Mouse (Mus musculus) hindbrain, embryonic 13.5 days (tissue): ENCODE results near the gene Mxra7. TPM values are rescaled to one million over a fixed set of nuclear protein-coding genes. Genes with fewer than 3 reads are reported as not detected.
A peak's percentile ranks its signal among the peaks of the same experiment; 100 is the strongest.

ENCODE experiments used
- ATAC-seq: fragments of 200-750 bp; cut with Nextera tagmentation; 2 replicates; pipeline ENCODE4 v1.8.0; 2017; ENCODE audit warnings: moderate TSS enrichment; ENCODE audit not compliant: low FRiP score
- H3K27ac ChIP-seq: fragments of 300-500 bp; sonication (generic); 2 replicates; pipeline ENCODE4 v1.5.1; 2015; ENCODE audit warnings: inconsistent platforms, mild to moderate bottlenecking, moderate library complexity
- H3K27me3 ChIP-seq: fragments of 300-500 bp; sonication (generic); 2 replicates; pipeline ENCODE4 v1.6.1; 2015; ENCODE audit warnings: mild to moderate bottlenecking, inconsistent platforms
- H3K36me3 ChIP-seq: fragments of 300-500 bp; sonication (generic); 2 replicates; pipeline ENCODE4 v1.6.1; 2015; ENCODE audit warnings: mild to moderate bottlenecking, inconsistent platforms
- H3K4me1 ChIP-seq: fragments of 300-500 bp; sonication (generic); replicated peaks from 2 replicates; pipeline ENCODE4 v1.6.1; 2015; ENCODE audit warnings: inconsistent platforms
- H3K4me2 ChIP-seq: fragments of 300-500 bp; sonication (generic); 2 replicates; pipeline ENCODE4 v1.6.1; 2015; ENCODE audit warnings: inconsistent platforms, mild to moderate bottlenecking, moderate library complexity
- H3K4me3 ChIP-seq: fragments of 300-500 bp; sonication (generic); 2 replicates; pipeline ENCODE4 v1.5.1; 2015; ENCODE audit warnings: mild to moderate bottlenecking, inconsistent platforms
- H3K9ac ChIP-seq: fragments of 300-500 bp; sonication (generic); 2 replicates; pipeline ENCODE4 v1.6.1; 2015; ENCODE audit warnings: mild to moderate bottlenecking, inconsistent platforms
- H3K9me3 ChIP-seq: fragments of 300-500 bp; sonication (generic); 2 replicates; pipeline ENCODE4 v1.6.1; 2016; ENCODE audit warnings: inconsistent platforms
- WGBS: fragments of 180-500 bp; shearing (Covaris S2); methylation state at CpG from one replicate; pipeline ENCODE4 v1.1.7; 2015; 5-methylcytosine and 5-hydroxymethylcytosine counted together
- polyA plus RNA-seq: library from polyadenylated mRNA; unstranded; fragments of >200 nt; fragmentation: Nextera tagmentation; extraction: Ambion mirVana; gene quantifications from 2 replicates; pipeline ENCODE4 v1.2.1, GENCODE M21; 2015

Mxra7 gene
- 62.6 and 67.2 TPM in 2 replicates for polyA plus RNA-seq

DNA sequence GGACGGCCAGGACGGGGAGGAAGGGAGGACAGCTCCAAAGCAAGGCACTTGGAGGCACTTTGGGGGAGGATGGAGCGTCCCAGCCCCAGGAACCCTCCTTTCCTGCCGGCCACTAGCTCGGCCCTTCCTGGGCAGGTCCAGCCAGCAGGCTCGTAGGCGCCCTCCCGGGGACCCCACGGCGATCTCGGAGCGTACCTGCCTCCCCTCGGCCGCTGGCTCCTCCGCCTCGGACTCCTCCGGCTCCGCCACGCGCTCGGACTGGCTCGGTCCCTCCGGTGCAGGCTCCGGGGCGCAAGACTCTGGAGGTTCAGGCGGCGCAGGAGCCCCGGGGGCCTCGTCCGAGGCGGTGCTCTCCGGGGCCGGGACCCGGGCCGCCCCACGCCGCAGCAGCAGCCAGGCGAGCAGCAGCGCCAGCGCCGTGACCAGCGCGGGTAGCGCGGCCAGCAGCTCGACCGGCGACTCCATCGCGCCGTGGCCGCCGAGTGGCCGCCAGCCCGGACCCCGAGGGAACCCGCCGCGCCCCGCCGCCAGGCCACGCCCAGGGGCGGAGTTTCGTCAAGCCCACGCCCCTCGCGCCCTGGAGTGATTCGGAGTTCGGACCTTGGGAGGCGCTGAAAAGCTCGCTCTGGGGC is at the start of gene Mxra7:
Gene Mxra7 (minus strand): TSS at position 513 of the 632 bp plus-strand sequence.
- Histone ChIP-seq H3K27ac (peak within 1 kb of the TSS; percentile 88), H3K36me3 (peaks cover 7% of the 10 kb centered on the region; the same call in 1 of the 2 replicates), H3K9me3 (no peaks in the 10 kb centered on the region), H3K9ac (peak within 1 kb of the TSS; percentile 91), H3K4me1 (peaks cover 45% of the 10 kb centered on the region), H3K4me2 (peak within 1 kb of the TSS; percentile 82), H3K27me3 (no peaks in the 10 kb centered on the region), H3K4me3 (peak within 1 kb of the TSS; percentile 73)
- WGBS = under 1% methylated on average over 65 of the region's 71 CpGs
- ATAC-seq = peak; percentile 32

DNA sequence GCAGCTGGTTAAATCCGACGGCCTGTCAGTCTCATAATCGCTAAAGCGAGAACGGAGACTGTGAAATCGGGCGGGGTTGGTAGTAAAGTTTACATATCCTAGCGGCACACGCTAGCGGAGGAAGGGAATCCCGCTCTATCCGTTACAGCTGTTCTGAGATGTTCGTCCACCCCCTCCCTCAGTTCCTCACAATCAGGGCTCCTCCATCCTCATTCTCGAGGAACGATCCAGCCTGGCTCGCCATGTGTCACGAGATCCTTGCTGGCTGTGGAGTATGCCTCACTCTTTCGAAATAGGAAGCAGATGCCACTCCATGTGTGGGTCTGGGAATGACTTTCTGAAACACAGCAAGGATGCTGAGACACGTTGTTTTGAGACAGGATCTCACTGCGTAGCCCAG is 46.1 kb upstream of the Mxra7 start:
- WGBS = 90% methylated on average over 20 of the region's 20 CpGs
- no peak overlapping the region for H3K4me3 ChIP-seq
- no peaks in the 10 kb centered on the region for H3K27me3 ChIP-seq
- H3K4me1 ChIP-seq = no peaks in the 10 kb centered on the region
- H3K36me3 ChIP-seq = peaks cover 61% of the 10 kb centered on the region
- H3K27ac ChIP-seq = no peak overlapping the region
- H3K9ac ChIP-seq = no peak overlapping the region
- H3K9me3 ChIP-seq = no peaks in the 10 kb centered on the region
- ATAC-seq = no peak
- no peak overlapping the region for H3K4me2 ChIP-seq

DNA sequence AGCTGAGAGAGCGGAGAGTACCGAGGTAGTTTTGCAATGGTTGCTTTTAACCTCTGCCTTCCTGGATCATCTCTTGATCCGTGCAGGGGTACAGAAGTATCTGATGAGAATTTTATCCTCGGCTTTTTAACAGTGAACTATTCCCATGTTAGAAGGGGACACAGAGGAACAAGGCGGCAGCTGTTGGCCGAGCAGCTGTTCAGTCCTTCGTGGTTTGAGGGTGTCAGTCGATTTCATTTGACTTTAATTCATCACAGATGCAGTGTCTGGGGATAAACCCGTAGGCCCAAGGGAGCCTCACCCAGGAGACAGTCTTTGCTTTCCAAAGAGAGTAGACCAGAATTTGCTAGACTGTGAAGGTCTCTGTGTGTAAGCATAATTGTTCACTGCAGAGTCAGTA is 43.7 kb upstream of the Mxra7 start:
- no peak overlapping the region for H3K9ac ChIP-seq
- WGBS = 89% methylated on average over 9 of the region's 9 CpGs

DNA sequence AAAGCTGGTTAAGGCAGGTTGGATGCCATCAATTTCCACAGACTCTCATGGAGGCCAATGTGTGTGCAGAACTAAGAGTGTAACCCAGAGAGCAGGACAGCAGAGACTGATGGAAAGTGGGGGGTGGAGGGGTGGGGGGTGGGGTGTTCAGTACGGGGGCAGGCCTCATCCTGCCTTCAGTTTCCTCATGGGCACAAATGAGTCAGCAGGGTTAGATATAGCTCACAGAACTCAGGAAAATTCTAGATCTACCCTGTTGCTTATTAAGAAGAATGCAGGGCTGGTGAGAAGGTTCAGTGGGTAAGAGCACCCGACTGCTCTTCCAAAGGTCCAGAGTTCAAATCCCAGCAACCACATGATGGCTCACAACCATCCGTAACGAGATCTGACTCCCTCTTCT is 41.8 kb upstream of the Mxra7 start:
- Histone ChIP-seq H3K27me3 (no peaks in the 10 kb centered on the region), H3K27ac (no peak overlapping the region), H3K4me2 (no peak overlapping the region), H3K9me3 (no peaks in the 10 kb centered on the region), H3K9ac (no peak overlapping the region), H3K4me3 (no peak overlapping the region), H3K4me1 (no peaks in the 10 kb centered on the region), H3K36me3 (peaks cover 90% of the 10 kb centered on the region)
- ATAC-seq = no peak
- 82% methylated on average over 4 of the region's 4 CpGs for WGBS

More for the DNA sequence above, 43.7 kb upstream of the Mxra7 start:
- H3K27ac ChIP-seq = no peak overlapping the region
- peaks cover 83% of the 10 kb centered on the region for H3K36me3 ChIP-seq
- ATAC-seq = no peak
- H3K4me1 ChIP-seq = no peaks in the 10 kb centered on the region
- no peaks in the 10 kb centered on the region for H3K27me3 ChIP-seq
- no peaks in the 10 kb centered on the region for H3K9me3 ChIP-seq
- H3K4me2 ChIP-seq = no peak overlapping the region
- no peak overlapping the region for H3K4me3 ChIP-seq

DNA sequence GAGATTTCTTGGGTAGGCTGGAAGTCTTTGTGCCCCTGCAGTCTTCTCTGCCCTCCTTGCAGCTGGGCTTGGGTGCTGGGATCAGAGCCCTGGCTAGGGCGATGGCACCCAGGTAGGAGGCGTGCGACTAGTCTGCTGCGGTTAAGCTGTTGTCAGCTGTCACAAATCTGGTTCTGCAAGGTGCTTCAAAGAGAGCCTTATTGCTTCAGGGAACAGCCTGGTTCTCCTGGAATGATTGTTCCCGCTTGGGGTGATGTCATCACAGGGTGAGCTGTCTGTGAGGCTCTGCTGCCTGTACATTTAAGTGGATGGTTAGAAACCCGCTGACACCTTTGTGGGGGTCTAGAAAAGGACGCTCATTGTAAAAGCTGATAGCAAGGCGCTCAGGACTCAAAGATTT is 41.4 kb upstream of the Mxra7 start:
- WGBS = 96% methylated on average over 8 of the region's 8 CpGs
- H3K9me3 ChIP-seq = no peaks in the 10 kb centered on the region
- no peak overlapping the region for H3K4me2 ChIP-seq
- no peaks in the 10 kb centered on the region for H3K4me1 ChIP-seq
- ATAC-seq = no peak
- H3K27ac ChIP-seq = no peak overlapping the region
- H3K36me3 ChIP-seq = peaks cover 90% of the 10 kb centered on the region
- no peaks in the 10 kb centered on the region for H3K27me3 ChIP-seq
- H3K9ac ChIP-seq = no peak overlapping the region
- no peak overlapping the region for H3K4me3 ChIP-seq

DNA sequence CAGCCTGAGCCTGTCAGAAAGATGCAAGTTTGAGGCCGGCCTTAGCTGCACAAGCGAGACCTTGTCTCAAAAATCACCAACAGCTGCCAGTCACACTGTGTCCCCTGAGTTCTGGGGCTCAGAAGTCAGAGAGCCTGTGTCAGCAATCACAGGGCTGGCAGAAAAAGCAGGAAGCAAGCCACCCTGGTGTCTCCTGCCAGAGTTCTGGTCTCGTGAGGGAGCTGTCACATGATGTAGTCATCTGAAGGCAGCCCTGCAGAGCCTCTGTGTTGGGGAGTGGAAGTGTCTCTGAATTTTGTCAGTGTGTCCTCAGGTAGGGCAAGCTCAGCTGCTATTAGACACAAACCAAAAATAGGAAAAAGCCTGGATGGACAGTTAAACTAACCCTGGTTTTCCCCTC is 40.3 kb upstream of the Mxra7 start:
- WGBS = 80% methylated on average over 3 of the region's 3 CpGs
- no peak overlapping the region for H3K4me2 ChIP-seq
- H3K9me3 ChIP-seq = no peaks in the 10 kb centered on the region
- no peak for ATAC-seq
- no peaks in the 10 kb centered on the region for H3K27me3 ChIP-seq
- H3K4me1 ChIP-seq = no peaks in the 10 kb centered on the region
- H3K27ac ChIP-seq = no peak overlapping the region
- H3K36me3 ChIP-seq = peaks cover 90% of the 10 kb centered on the region
- no peak overlapping the region for H3K4me3 ChIP-seq
- no peak overlapping the region for H3K9ac ChIP-seq

DNA sequence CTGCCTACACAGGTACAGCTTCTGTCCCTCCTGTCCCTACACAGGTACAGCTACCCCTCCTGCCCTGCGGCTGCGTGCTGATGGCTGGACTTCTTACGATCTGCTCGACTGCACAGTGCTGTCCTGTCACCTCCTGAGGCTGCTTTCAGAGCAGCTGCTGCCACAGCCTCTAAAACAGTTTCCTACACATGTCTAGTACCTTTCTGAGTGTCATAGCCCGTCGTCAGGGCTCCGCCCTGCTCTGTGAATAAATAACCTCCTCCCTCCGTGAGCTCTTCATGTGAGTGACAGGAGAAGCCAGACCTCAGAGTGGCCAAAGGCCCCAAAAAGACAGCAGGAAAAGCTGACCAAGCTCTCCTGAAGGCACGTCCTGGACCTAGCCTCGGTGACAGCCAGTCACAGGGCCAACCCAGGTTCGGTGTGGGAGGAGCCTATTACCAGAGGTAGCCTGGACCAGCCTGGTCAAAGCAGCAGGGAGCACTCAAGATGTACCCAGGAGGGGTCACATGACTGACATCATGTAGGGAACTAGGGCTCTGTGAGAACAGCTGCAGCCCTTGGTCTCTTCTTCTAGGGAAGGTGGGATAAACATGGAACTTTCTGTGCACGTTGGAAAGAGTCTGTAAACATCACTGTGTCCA is 38.2 kb upstream of the Mxra7 start:
- peaks cover 91% of the 10 kb centered on the region for H3K36me3 ChIP-seq

DNA sequence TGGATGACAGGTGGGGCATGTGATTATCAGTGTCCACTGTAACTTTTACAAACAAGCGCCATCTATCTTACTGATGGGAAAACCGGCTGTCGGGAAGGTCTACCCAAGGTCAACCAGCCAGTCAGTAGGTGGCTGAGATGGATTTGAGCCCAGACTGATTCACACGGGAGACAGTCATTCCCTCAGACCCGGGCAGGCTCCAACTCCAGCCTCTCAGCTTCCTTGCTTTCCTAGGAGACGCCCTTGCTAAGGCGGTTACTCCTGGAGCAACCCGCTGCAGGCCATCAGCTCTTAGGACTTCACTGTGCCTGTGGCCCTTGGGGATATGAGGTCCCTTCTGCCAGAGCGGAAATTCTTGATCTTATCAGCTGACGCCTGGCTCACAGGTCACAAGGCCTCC is 36.6 kb upstream of the Mxra7 start:
- H3K36me3 ChIP-seq = peaks cover 95% of the 10 kb centered on the region
- H3K4me2 ChIP-seq = no peak overlapping the region
- H3K9me3 ChIP-seq = no peaks in the 10 kb centered on the region
- H3K27ac ChIP-seq = no peak overlapping the region
- no peak overlapping the region for H3K4me3 ChIP-seq
- 0 out of 2 replicates have a peak, but pooled peaks cover 5% of the 10 kb centered on the region for H3K4me1 ChIP-seq
- H3K27me3 ChIP-seq = no peaks in the 10 kb centered on the region
- no peak for ATAC-seq
- WGBS = 91% methylated on average over 10 of the region's 10 CpGs
- no peak overlapping the region for H3K9ac ChIP-seq

More for the DNA sequence above, 38.2 kb upstream of the Mxra7 start:
- Histone ChIP-seq H3K27ac (no peak overlapping the region), H3K4me2 (no peak overlapping the region), H3K27me3 (no peaks in the 10 kb centered on the region), H3K9me3 (no peaks in the 10 kb centered on the region), H3K4me3 (no peak overlapping the region), H3K4me1 (0 out of 2 replicates have a peak, but pooled peaks cover 5% of the 10 kb centered on the region), H3K9ac (no peak overlapping the region)
- ATAC-seq = no peak
- 77% methylated on average over 12 of the region's 12 CpGs for WGBS

DNA sequence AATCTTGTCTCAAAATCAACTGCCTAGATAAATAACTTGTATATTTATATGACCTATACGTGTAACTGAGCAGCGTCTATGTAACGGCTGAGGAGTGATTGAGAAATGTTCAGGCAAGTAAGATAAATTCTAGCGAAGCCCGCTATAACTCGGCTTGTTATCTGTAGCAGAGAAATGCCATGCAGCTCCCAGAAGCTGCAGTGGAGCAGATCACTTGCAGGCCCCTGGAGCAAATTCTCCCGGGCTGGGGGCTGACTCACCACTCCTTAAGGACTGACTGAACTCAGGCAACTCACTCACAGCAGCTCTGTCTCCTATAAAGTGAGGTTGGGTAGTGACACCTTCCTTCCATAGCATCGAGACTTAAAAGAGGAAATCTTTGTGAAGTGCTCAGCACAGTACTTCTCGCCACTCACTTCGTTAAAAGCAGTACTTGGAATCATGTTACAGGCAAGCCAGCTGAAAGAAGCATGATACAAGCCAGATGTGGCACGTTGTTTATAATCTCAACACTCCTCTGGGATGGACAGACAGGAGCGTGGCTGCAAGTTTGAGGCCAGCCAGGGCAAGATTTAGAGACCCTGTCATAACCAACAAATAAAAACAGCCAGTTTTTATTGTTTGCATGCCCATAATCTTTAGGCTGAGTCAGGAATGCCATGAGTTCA is 29.5 kb upstream of the Mxra7 start:
- Histone ChIP-seq H3K27ac (no peak overlapping the region), H3K4me3 (no peak overlapping the region), H3K9me3 (no peaks in the 10 kb centered on the region), H3K4me2 (no peak overlapping the region), H3K36me3 (peaks cover 39% of the 10 kb centered on the region), H3K27me3 (no peaks in the 10 kb centered on the region), H3K9ac (no peak overlapping the region), H3K4me1 (peaks cover 24% of the 10 kb centered on the region)
- no peak for ATAC-seq
- WGBS = 85% methylated on average over 12 of the region's 12 CpGs

DNA sequence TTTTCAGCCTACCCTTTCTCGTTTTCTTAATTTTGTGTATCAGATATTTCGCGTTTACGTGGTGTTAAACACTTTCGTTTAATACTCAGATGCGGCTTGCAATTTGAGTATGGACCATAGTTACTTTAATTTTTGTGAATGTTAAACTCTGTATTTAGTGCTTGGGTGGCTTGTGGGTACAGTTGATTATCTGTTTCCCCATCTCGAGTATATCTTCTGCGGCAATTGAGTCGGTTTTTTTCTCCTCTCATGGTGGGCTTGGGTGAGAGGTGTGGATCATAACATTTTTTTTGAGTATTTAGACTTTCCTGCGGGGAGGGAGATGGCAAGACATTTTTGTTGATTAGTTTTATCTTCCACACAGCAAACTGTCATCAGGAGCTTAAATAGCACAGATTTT is 26.4 kb upstream of the Mxra7 start:
- Histone ChIP-seq H3K27ac (peak overlapping the region; percentile 97; the same call in 1 of the 2 replicates), H3K9me3 (no peaks in the 10 kb centered on the region), H3K27me3 (no peaks in the 10 kb centered on the region), H3K36me3 (peaks cover 20% of the 10 kb centered on the region), H3K4me2 (peak overlapping the region; percentile 94), H3K4me1 (peaks cover 36% of the 10 kb centered on the region), H3K9ac (peak overlapping the region; percentile 97), H3K4me3 (peak overlapping the region; percentile 94)
- WGBS = 45% methylated on average over 10 of the region's 10 CpGs
- no peak for ATAC-seq

DNA sequence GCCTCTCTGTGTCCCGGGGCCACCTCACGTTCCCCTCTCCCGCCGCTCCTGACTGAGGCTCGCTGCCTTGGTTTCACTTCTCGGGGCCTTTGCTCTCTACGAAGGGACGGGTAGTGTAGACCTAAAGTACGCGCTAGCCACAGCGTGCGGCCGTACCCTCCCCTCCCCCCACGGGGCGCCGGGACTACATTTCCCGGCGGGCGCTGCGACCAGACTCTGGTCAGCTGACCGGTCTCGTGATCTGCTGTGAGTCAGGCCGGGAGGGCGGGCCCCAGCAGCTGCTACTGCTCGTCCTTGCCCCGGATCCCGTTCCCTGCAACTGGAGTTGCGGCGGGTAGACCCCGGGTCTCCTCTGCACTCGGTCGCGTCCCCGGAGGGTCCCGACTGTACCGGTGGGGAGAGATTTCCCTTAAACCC is 25.7 kb upstream of the Mxra7 start:
- H3K4me1 ChIP-seq = peaks cover 36% of the 10 kb centered on the region
- no peaks in the 10 kb centered on the region for H3K27me3 ChIP-seq
- peak overlapping the region; percentile 94 for H3K4me2 ChIP-seq
- peaks cover 20% of the 10 kb centered on the region for H3K36me3 ChIP-seq
- peak overlapping the region; percentile 97 for H3K27ac ChIP-seq
- H3K4me3 ChIP-seq = peak overlapping the region; percentile 94
- ATAC-seq = peak; percentile 93
- H3K9me3 ChIP-seq = no peaks in the 10 kb centered on the region
- peak overlapping the region; percentile 97 for H3K9ac ChIP-seq
- under 1% methylated on average over 36 of the region's 36 CpGs for WGBS

DNA sequence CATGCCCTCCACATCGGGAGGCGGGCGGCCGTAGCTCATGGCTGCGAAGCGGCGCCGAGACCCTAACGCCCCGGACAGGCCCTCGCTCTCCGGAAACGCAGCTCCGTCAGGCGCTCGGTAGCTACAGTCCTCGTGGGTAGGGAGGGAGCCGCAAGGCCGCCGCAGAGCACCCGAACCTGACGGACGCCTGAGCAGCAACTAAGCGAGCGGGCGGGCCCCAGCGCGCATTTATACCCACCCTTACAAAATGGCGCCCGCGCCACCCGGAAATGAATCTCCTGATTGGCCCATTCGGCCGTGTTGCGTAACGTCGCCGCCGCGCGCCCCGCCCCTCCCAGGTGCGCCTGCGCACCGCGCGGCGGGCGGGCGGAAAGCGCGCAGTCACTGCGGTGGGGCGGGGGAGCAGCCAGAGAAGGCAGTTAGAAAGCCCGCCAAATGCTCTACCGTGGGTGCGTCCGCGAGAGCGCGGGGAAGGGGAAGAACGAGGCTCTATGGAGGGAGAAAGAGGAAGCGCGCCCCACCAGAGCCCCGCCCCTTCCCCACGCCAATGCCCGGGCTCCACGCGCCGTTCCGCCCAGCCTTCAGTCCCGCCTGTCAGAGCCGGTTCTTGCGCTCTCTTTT is 25.2 kb upstream of the Mxra7 start, which contains the start of gene Srsf2:
Gene Srsf2 (minus strand): TSS at position 204 of the 621 bp plus-strand sequence.
- H3K4me1 ChIP-seq = peaks cover 36% of the 10 kb centered on the region
- under 1% methylated on average over 67 of the region's 74 CpGs for WGBS
- ATAC-seq = peak; percentile 91
- H3K27ac ChIP-seq = peak within 1 kb of the TSS; percentile 97
- H3K9ac ChIP-seq = peak within 1 kb of the TSS; percentile 97
- H3K9me3 ChIP-seq = no peaks in the 10 kb centered on the region
- no peaks in the 10 kb centered on the region for H3K27me3 ChIP-seq
- peak within 1 kb of the TSS; percentile 94 for H3K4me3 ChIP-seq
- peak within 1 kb of the TSS; percentile 94 for H3K4me2 ChIP-seq
- H3K36me3 ChIP-seq = peaks cover 23% of the 10 kb centered on the region
